Mouse (Mus musculus): ENCODE measurements around the gene Aig1.

The Aig1 gene

GRCm38 (mm10) chr10:13849205-13849604 is 19.6 kb downstream of the Aig1 start:
- DNase-seq (ENCODE audit: low read depth), result no peak

- DNase-seq (ENCODE audit: low read depth), result no peak
Observed at GRCm38 (mm10) chr10:13844864-13845263, 23.9 kb downstream of the Aig1 start.

- DNase-seq (ENCODE audit: low read depth), result no peak
Observed at GRCm38 (mm10) chr10:13843746-13844145, 25.0 kb downstream of the Aig1 start.

GRCm38 (mm10) chr10:13842855-13843254 is 25.9 kb downstream of the Aig1 start:
- DNase-seq (ENCODE audit: low read depth), result no peak

GRCm38 (mm10) chr10:13838511-13839126 is 30.2 kb downstream of the Aig1 start:
- DNase-seq (ENCODE audit: low read depth), result no peak

- DNase-seq (ENCODE audit: low read depth), result no peak
Observed at GRCm38 (mm10) chr10:13837709-13838456, 30.9 kb downstream of the Aig1 start.

- DNase-seq (ENCODE audit: low read depth), result no peak
Observed at GRCm38 (mm10) chr10:13836956-13837355, 31.8 kb downstream of the Aig1 start.

- DNase-seq (ENCODE audit: low read depth), result no peak
Observed at GRCm38 (mm10) chr10:13835737-13836475, 32.9 kb downstream of the Aig1 start.

GRCm38 (mm10) chr10:13834056-13834455 is 34.7 kb downstream of the Aig1 start:
- DNase-seq (ENCODE audit: low read depth), result no peak

- no peak for DNase-seq (ENCODE audit: low read depth)
Observed at GRCm38 (mm10) chr10:13833066-13833566, 35.7 kb downstream of the Aig1 start.

GRCm38 (mm10) chr10:13832546-13833033 is 36.2 kb downstream of the Aig1 start:
- DNase-seq (ENCODE audit: low read depth), result no peak

- no peak for DNase-seq (ENCODE audit: low read depth)
Observed at GRCm38 (mm10) chr10:13827150-13827549, 41.6 kb downstream of the Aig1 start.

GRCm38 (mm10) chr10:13813591-13813990 is 55.2 kb downstream of the Aig1 start:
- no peak for DNase-seq (ENCODE audit: low read depth)

- no peak for DNase-seq (ENCODE audit: low read depth)
Observed at GRCm38 (mm10) chr10:13808291-13808690, 60.5 kb downstream of the Aig1 start.

GRCm38 (mm10) chr10:13806806-13807205 is 62.0 kb downstream of the Aig1 start:
- DNase-seq (ENCODE audit: low read depth), result no peak

GRCm38 (mm10) chr10:13801296-13801695 is 67.5 kb downstream of the Aig1 start:
- no peak for DNase-seq (ENCODE audit: low read depth)

- DNase-seq (ENCODE audit: low read depth), result no peak
Observed at GRCm38 (mm10) chr10:13793458-13793857, 75.3 kb downstream of the Aig1 start.

- DNase-seq (ENCODE audit: low read depth), result peak; percentile 3
Observed at GRCm38 (mm10) chr10:13792788-13793187, 76.0 kb downstream of the Aig1 start.

- DNase-seq (ENCODE audit: low read depth), result no peak
Observed at GRCm38 (mm10) chr10:13789604-13790003, 79.2 kb downstream of the Aig1 start.

- DNase-seq (ENCODE audit: low read depth), result no peak
Observed at GRCm38 (mm10) chr10:13788057-13788456, 80.7 kb downstream of the Aig1 start.

GRCm38 (mm10) chr10:13782774-13783173 is 86.0 kb downstream of the Aig1 start:
- DNase-seq (ENCODE audit: low read depth), result no peak

GRCm38 (mm10) chr10:13782235-13782757 is 86.5 kb downstream of the Aig1 start:
- DNase-seq (ENCODE audit: low read depth), result no peak

All from c-Kit-positive CD71-positive TER-119-negative erythroid progenitor cells, embryonic 14.5 days (primary cell).